Mouse (Mus musculus) ES-E14 (cell line): ENCODE measurements around the gene Tbc1d8. TPM values are rescaled to one million over a fixed set of nuclear protein-coding genes. Genes with fewer than 3 reads are reported as not detected.

Experiments
- DNase-seq: peaks from one replicate; pipeline ENCODE4 v3.0.0-alpha.2; 2013; ENCODE audit warnings: low read depth, low spot score
- H3K27ac ChIP-seq: 2 replicates; pipeline ENCODE4 v1.5.1; 2012; ENCODE audit warnings: low read depth, mild to moderate bottlenecking, low read length, moderate library complexity, mixed read lengths; ENCODE audit not compliant: poor library complexity, insufficient read depth, severe bottlenecking
- H3K36me3 ChIP-seq: 2 replicates; pipeline ENCODE4 v1.6.1; 2012; ENCODE audit warnings: mild to moderate bottlenecking, low read length, moderate library complexity, mixed read lengths; ENCODE audit not compliant: control insufficient read depth, poor library complexity, insufficient read depth, severe bottlenecking
- H3K4me1 ChIP-seq, 2 experiments: fragments of 150-350 bp in 1 of 2; sonication (generic) in 1 of 2; 2 replicates each; pipeline ENCODE4 v1.6.1; 2012; ENCODE audit warnings: low read length in 2 of 2, mild to moderate bottlenecking in 1 of 2, mixed read lengths in 1 of 2; ENCODE audit not compliant: control insufficient read depth in 2 of 2, insufficient read depth in 2 of 2, poor library complexity in 1 of 2
- H3K4me3 ChIP-seq, 2 experiments: fragments of 150-350 bp in 1 of 2; sonication (generic) in 1 of 2; 2 replicates each; pipeline ENCODE4 v1.5.1; 2012; ENCODE audit warnings: low read length in 2 of 2, low read depth in 1 of 2, mild to moderate bottlenecking in 1 of 2, mixed read lengths in 1 of 2; ENCODE audit not compliant: insufficient read depth in 1 of 2, poor library complexity in 1 of 2, severe bottlenecking in 1 of 2
- H3K9ac ChIP-seq: 2 replicates; pipeline ENCODE4 v1.6.1; 2012; ENCODE audit warnings: low read depth, mild to moderate bottlenecking, low read length, mixed read lengths; ENCODE audit not compliant: poor library complexity, insufficient read depth, severe bottlenecking
- H3K9me3 ChIP-seq: fragments of 150-350 bp; sonication (generic); 2 replicates; pipeline ENCODE4 v1.6.1; 2012; ENCODE audit warnings: low read depth, mild to moderate bottlenecking, low read length; ENCODE audit not compliant: control insufficient read depth, insufficient read depth
- CHD2 ChIP-seq: IDR thresholded peaks from 2 replicates; pipeline ENCODE4 v1.6.1; 2014; ENCODE audit warnings: mild to moderate bottlenecking, low read depth, low read length, inconsistent platforms
- HCFC1 ChIP-seq: IDR thresholded peaks from 2 replicates; pipeline ENCODE4 v1.6.1; 2012; ENCODE audit warnings: low read length, inconsistent platforms, borderline replicate concordance; ENCODE audit not compliant: insufficient read depth
- MAFK ChIP-seq: IDR thresholded peaks from 2 replicates; pipeline ENCODE4 v1.6.1; 2014; ENCODE audit warnings: mild to moderate bottlenecking, low read depth, low read length, inconsistent platforms; ENCODE audit not compliant: insufficient read depth
- ZC3H11A ChIP-seq: IDR thresholded peaks from 2 replicates; pipeline ENCODE4 v1.6.1; 2012; ENCODE audit warnings: low read depth, mild to moderate bottlenecking, inconsistent platforms, low read length, borderline replicate concordance
- ZNF384 ChIP-seq: IDR thresholded peaks from 2 replicates; pipeline ENCODE4 v1.6.1; 2012; ENCODE audit warnings: low read depth, low read length, inconsistent platforms
- in situ Hi-C, 2 experiments: fragments of 600-800 bp; cut with MboI; formaldehyde crosslinking; loops; one replicate each; pipeline ENCODE4 v1.15.1; 2025; ENCODE audit warnings: low sequenced_read_pairs in 2 of 2, inconsistent platforms in 1 of 2; ENCODE audit not compliant: unreplicated experiment in 2 of 2
- total RNA-seq: library from RNA; depleted of rRNA; stranded (reverse); fragments of 300-350 nt; gene quantifications from 2 replicates; pipeline ENCODE4 v1.2.3, GENCODE M21; 2012

Gene Tbc1d8
- total RNA-seq, 1 experiment = 6.1 TPM

DNA sequence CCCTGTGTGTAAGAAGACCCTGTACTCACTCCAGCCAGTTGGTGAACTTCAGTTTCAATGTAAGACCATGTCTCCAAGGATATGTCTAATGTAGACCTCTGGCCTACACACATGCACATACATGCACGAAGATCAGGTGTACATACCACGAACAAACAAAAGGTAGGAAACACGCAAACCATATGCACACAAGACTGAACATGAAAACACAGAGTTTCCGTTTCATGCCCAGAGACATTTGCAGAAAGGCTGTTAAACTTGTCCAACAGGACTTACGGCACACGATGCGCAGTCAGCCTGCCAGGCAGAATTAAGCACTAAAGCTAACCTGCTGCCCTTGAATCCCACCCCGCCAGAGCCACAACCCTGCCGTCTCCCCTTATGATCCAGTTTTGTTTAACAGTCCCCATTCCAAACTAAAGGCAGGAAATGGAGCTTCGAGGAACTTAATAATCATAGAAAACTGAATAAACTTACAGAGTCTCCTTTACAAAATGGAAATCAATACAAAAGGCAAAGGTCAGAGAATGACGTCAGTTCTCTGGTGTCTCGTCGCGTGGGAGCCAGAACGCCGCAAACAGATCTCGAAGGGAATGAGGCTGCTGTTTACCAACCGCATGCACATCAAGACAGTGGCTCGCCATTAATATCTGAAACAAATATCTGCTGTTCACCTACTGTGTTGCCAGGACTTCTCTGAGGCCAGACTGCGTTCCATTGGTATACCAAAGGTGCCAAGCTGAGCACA lies 33.1 kb downstream of the Tbc1d8 start:
- TF ChIP-seq CHD2 (no peak), ZNF384 (no peak), MAFK (no peak), HCFC1 (no peak), ZC3H11A (no peak)
- Histone ChIP-seq H3K36me3 (no peaks in the 10 kb centered on the region), H3K9me3 (no peaks in the 10 kb centered on the region), H3K4me1 (peaks cover 3 to 5% of the 10 kb centered on the region in 2 experiments; a peak in 2 of 4 replicates), H3K9ac (no peak overlapping the region), H3K4me3 (no peak overlapping the region), H3K27ac (no peak overlapping the region)
- in situ Hi-C loops = no loop called here
- no peak for DNase-seq

DNA sequence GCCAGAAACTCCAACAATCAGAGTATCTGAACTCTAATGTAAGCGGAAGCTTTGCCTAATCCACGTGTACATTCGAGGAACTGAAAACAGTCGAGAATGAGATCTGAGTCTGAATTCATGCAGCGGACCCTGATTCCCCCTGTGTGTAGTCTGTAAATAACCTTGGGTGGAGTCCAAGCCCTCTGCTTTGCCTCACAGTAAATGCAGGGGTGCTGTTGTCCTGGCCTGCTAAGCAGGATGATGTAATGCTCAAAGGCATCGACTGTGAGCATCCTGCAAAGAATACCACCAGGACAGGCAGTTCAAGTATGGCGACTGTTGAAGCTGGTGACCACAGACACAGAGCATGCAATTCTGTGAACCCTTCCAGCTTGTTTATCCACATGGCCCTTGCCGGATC lies 34.8 kb downstream of the Tbc1d8 start:
- H3K4me3 ChIP-seq = no peak overlapping the region
- H3K4me1 ChIP-seq = no peaks in the 10 kb centered on the region
- no peak overlapping the region for H3K9ac ChIP-seq
- DNase-seq = no peak
- in situ Hi-C loops = no loop called here
- no peaks in the 10 kb centered on the region for H3K36me3 ChIP-seq
- TF ChIP-seq HCFC1 = no peak
- TF ChIP-seq MAFK = no peak
- TF ChIP-seq ZNF384 = no peak
- no peak for TF ChIP-seq ZC3H11A
- no peak for TF ChIP-seq CHD2
- H3K27ac ChIP-seq = no peak overlapping the region
- no peaks in the 10 kb centered on the region for H3K9me3 ChIP-seq

- Histone ChIP-seq H3K4me1 (no peaks in the 10 kb centered on the region), H3K36me3 (no peaks in the 10 kb centered on the region), H3K9ac (no peak overlapping the region), H3K27ac (no peak overlapping the region), H3K4me3 (no peak overlapping the region), H3K9me3 (no peaks in the 10 kb centered on the region)
- in situ Hi-C loops = no loop called here
- no peak for DNase-seq
- TF ChIP-seq ZC3H11A (no peak), CHD2 (no peak), HCFC1 (no peak), ZNF384 (no peak), MAFK (no peak)
These were observed 36.9 kb downstream of the Tbc1d8 start for GRCm38 (mm10) chr1:39441686-39442085.

DNA sequence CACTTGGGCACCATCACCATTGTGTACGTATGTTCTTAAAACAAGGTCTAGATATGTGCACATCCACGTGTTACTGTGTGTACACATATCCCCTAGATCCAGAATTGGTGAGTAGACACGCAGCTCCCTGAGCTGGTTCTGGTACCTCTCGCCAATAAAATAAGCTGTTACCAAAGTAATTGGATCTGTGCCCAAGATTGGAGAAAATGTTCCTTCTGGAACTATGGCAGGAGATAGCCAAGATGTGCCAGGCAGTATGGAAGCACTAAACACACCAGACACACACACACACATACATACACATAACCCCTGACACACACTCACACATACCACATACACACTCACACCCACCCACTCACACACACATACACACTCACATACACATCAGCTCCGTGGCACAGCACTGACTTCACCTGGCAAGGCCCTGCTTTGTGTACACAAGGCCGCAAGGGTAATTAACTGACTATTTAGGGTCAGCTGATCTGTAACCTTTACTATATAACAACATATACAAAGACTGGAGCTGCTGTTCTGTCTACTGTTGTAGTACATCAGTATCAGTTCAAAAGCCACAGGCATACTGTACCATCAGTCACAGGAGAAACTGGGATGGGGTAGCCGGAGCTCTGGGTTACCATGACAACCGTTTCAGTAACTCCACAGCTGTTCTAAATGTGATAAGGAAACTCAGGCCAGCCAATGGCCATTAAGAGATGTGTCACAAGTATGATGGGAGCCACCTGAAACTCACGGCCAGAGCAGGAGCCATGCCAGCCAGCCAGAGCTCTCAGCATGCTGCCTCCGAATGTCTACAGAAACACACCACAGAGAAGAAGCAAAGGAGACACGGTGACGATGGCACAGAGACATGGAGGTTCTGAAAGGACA lies 38.6 kb downstream of the Tbc1d8 start:
- Histone ChIP-seq H3K27ac (no peak overlapping the region), H3K9me3 (no peaks in the 10 kb centered on the region), H3K4me1 (no peaks in the 10 kb centered on the region), H3K36me3 (no peaks in the 10 kb centered on the region), H3K4me3 (no peak overlapping the region), H3K9ac (no peak overlapping the region)
- DNase-seq = no peak
- in situ Hi-C loops = no loop called here
- TF ChIP-seq ZNF384 (no peak), ZC3H11A (no peak), CHD2 (no peak), MAFK (no peak), HCFC1 (no peak)
